Mouse (Mus musculus): ENCODE results near the gene Mrgprx1.

- TF ChIP-seq CTCF (IDR thresholded peaks at IDR 0.05; ENCODE audit: low read depth) (no peak), EP300 (optimal IDR thresholded peaks at IDR 0.05) (no peak)
Observed at GRCm38 (mm10) chr7:47981995-47982394, 45.4 kb downstream of the Mrgprx1 start, which contains the start of gene Mrgpra4.
